Mouse (Mus musculus): Measurements from ENCODE around the gene Bpnt1. TPM values are rescaled to one million over a fixed set of nuclear protein-coding genes. Genes with fewer than 3 reads are reported as not detected.

The Bpnt1 gene
- total and polyA plus RNA-seq, 2 experiments = 80.5 to 86.5 TPM

GRCm38 (mm10) chr1:185289231-185289630, 42.7 kb upstream of the Bpnt1 start:
- no peaks in the 10 kb centered on the region for H3K27me3 ChIP-seq (ENCODE audit: control insufficient read depth, insufficient read depth, low read length)
- no peak overlapping the region for H3K9ac ChIP-seq (ENCODE audit: low read depth, low read length)
- H3K4me3 ChIP-seq (ENCODE audit: insufficient read depth, low read depth, low read length) = no peak overlapping the region
- H3K79me2 ChIP-seq (ENCODE audit: control insufficient read depth, insufficient read depth, low read length) = no peaks in the 10 kb centered on the region
- 71% methylated on average over 5 of the region's 5 CpGs for WGBS
- H3K36me3 ChIP-seq (ENCODE audit: control insufficient read depth, insufficient read depth, low read length) = peaks cover 23% of the 10 kb centered on the region
- no peak for DNase-seq (ENCODE audit: extremely low read depth, low read depth, low spot score)
- H3K27ac ChIP-seq (replicated peaks; ENCODE audit: insufficient read depth, low read depth, low read length) = no peak overlapping the region
- TF ChIP-seq CTCF (IDR thresholded peaks at IDR 0.05; ENCODE audit: low read depth, low read length) (no peak), POLR2A (IDR thresholded peaks at IDR 0.05; ENCODE audit: extremely low read depth, insufficient read depth, low read length) (no peak)
- no peaks in the 10 kb centered on the region for H3K4me1 ChIP-seq (ENCODE audit: control insufficient read depth, insufficient read depth, low read length)

GRCm38 (mm10) chr1:185291336-185291735, 40.6 kb upstream of the Bpnt1 start:
- DNase-seq (ENCODE audit: extremely low read depth, low read depth, low spot score) = no peak
- H3K9ac ChIP-seq (ENCODE audit: low read depth, low read length) = no peak overlapping the region
- no peak overlapping the region for H3K27ac ChIP-seq (replicated peaks; ENCODE audit: insufficient read depth, low read depth, low read length)
- no peak for TF ChIP-seq CTCF (IDR thresholded peaks at IDR 0.05; ENCODE audit: low read depth, low read length)
- H3K4me1 ChIP-seq (ENCODE audit: control insufficient read depth, insufficient read depth, low read length) = no peaks in the 10 kb centered on the region
- H3K4me3 ChIP-seq (ENCODE audit: insufficient read depth, low read depth, low read length) = no peak overlapping the region
- H3K79me2 ChIP-seq (ENCODE audit: control insufficient read depth, insufficient read depth, low read length) = no peaks in the 10 kb centered on the region
- H3K27me3 ChIP-seq (ENCODE audit: control insufficient read depth, insufficient read depth, low read length) = no peaks in the 10 kb centered on the region
- 95% methylated on average over 4 of the region's 4 CpGs for WGBS
- peaks cover 29% of the 10 kb centered on the region for H3K36me3 ChIP-seq (ENCODE audit: control insufficient read depth, insufficient read depth, low read length)

GRCm38 (mm10) chr1:185292646-185293360, 39.1 kb upstream of the Bpnt1 start:
- Histone ChIP-seq H3K4me1 (ENCODE audit: control insufficient read depth, insufficient read depth, low read length) (no peaks in the 10 kb centered on the region), H3K27me3 (ENCODE audit: control insufficient read depth, insufficient read depth, low read length) (no peaks in the 10 kb centered on the region), H3K79me2 (ENCODE audit: control insufficient read depth, insufficient read depth, low read length) (no peaks in the 10 kb centered on the region), H3K9ac (ENCODE audit: low read depth, low read length) (no peak overlapping the region), H3K36me3 (ENCODE audit: control insufficient read depth, insufficient read depth, low read length) (peaks cover 30% of the 10 kb centered on the region), H3K4me3 (ENCODE audit: insufficient read depth, low read depth, low read length) (no peak overlapping the region), H3K27ac (replicated peaks; ENCODE audit: insufficient read depth, low read depth, low read length) (no peak overlapping the region)
- WGBS = 94% methylated on average over 10 of the region's 10 CpGs
- DNase-seq (ENCODE audit: extremely low read depth, low read depth, low spot score) = no peak
- no peak for TF ChIP-seq POLR2A (IDR thresholded peaks at IDR 0.05; ENCODE audit: extremely low read depth, insufficient read depth, low read length)
- no peak for TF ChIP-seq CTCF (IDR thresholded peaks at IDR 0.05; ENCODE audit: low read depth, low read length)

- Histone ChIP-seq H3K9ac (ENCODE audit: low read depth, low read length) (no peak overlapping the region), H3K4me1 (ENCODE audit: control insufficient read depth, insufficient read depth, low read length) (no peaks in the 10 kb centered on the region), H3K79me2 (ENCODE audit: control insufficient read depth, insufficient read depth, low read length) (no peaks in the 10 kb centered on the region), H3K36me3 (ENCODE audit: control insufficient read depth, insufficient read depth, low read length) (peaks cover 26% of the 10 kb centered on the region), H3K27me3 (ENCODE audit: control insufficient read depth, insufficient read depth, low read length) (no peaks in the 10 kb centered on the region), H3K4me3 (ENCODE audit: insufficient read depth, low read depth, low read length) (no peak overlapping the region), H3K27ac (replicated peaks; ENCODE audit: insufficient read depth, low read depth, low read length) (no peak overlapping the region)
- WGBS = 96% methylated on average over 7 of the region's 7 CpGs
- no peak for TF ChIP-seq CTCF (IDR thresholded peaks at IDR 0.05; ENCODE audit: low read depth, low read length)
- TF ChIP-seq POLR2A (IDR thresholded peaks at IDR 0.05; ENCODE audit: extremely low read depth, insufficient read depth, low read length) = no peak
- no peak for DNase-seq (ENCODE audit: extremely low read depth, low read depth, low spot score)
These were observed 35.1 kb upstream of the Bpnt1 start for GRCm38 (mm10) chr1:185296850-185297249.

- Histone ChIP-seq H3K27me3 (ENCODE audit: control insufficient read depth, insufficient read depth, low read length) (no peaks in the 10 kb centered on the region), H3K4me1 (ENCODE audit: control insufficient read depth, insufficient read depth, low read length) (no peaks in the 10 kb centered on the region), H3K27ac (replicated peaks; ENCODE audit: insufficient read depth, low read depth, low read length) (no peak overlapping the region), H3K36me3 (ENCODE audit: control insufficient read depth, insufficient read depth, low read length) (peaks cover 24% of the 10 kb centered on the region), H3K79me2 (ENCODE audit: control insufficient read depth, insufficient read depth, low read length) (no peaks in the 10 kb centered on the region), H3K9ac (ENCODE audit: low read depth, low read length) (no peak overlapping the region), H3K4me3 (ENCODE audit: insufficient read depth, low read depth, low read length) (no peak overlapping the region)
- WGBS = 72% methylated on average over 8 of the region's 8 CpGs
- peak; percentile 93 for DNase-seq (ENCODE audit: extremely low read depth, low read depth, low spot score)
- TF ChIP-seq CTCF (IDR thresholded peaks at IDR 0.05; ENCODE audit: low read depth, low read length) (no peak), POLR2A (IDR thresholded peaks at IDR 0.05; ENCODE audit: extremely low read depth, insufficient read depth, low read length) (no peak)
These were observed 33.5 kb upstream of the Bpnt1 start for GRCm38 (mm10) chr1:185298496-185298895.

GRCm38 (mm10) chr1:185302816-185303215, 29.1 kb upstream of the Bpnt1 start:
- no peak overlapping the region for H3K9ac ChIP-seq (ENCODE audit: low read depth, low read length)
- no peaks in the 10 kb centered on the region for H3K4me1 ChIP-seq (ENCODE audit: control insufficient read depth, insufficient read depth, low read length)
- H3K79me2 ChIP-seq (ENCODE audit: control insufficient read depth, insufficient read depth, low read length) = 0 out of 2 replicates have a peak, but pooled peaks cover 2% of the 10 kb centered on the region
- TF ChIP-seq CTCF (IDR thresholded peaks at IDR 0.05; ENCODE audit: low read depth, low read length) (no peak), POLR2A (IDR thresholded peaks at IDR 0.05; ENCODE audit: extremely low read depth, insufficient read depth, low read length) (no peak)
- H3K27me3 ChIP-seq (ENCODE audit: control insufficient read depth, insufficient read depth, low read length) = no peaks in the 10 kb centered on the region
- H3K36me3 ChIP-seq (ENCODE audit: control insufficient read depth, insufficient read depth, low read length) = peaks cover 7% of the 10 kb centered on the region; the same call in 1 of the 2 replicates
- DNase-seq (ENCODE audit: extremely low read depth, low read depth, low spot score) = no peak
- 96% methylated on average over 6 of the region's 6 CpGs for WGBS
- no peak overlapping the region for H3K4me3 ChIP-seq (ENCODE audit: insufficient read depth, low read depth, low read length)
- no peak overlapping the region for H3K27ac ChIP-seq (replicated peaks; ENCODE audit: insufficient read depth, low read depth, low read length)

All from liver, adult 2 months (tissue).